Mouse (Mus musculus): ENCODE data around the gene Jsrp1.

DNA sequence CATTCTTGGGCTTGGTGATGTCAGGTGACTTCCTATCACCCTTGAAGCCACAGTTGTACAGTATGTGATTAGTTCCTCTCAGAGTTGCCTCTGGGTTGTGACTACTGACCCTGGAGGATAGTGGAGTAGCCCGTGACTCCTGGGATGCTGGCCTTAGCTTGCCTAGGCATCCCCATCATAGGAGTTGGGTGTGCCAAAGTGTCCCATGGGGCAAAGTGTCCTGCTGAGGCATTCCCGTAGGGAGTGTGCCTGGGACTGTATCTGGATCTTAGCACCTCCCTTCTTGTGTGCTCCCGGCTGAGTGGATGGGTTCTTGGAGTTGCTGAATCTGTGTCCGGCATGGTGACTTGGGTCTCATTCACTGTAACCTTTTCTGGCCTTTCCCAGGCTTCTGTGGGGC, 38.3 kb downstream of the Jsrp1 start:
- TF ChIP-seq CTCF (IDR thresholded peaks at IDR 0.05; ENCODE audit: control insufficient read depth, insufficient read depth, insufficient replicate concordance, low read depth, low read length) (no peak), POLR2A (IDR thresholded peaks at IDR 0.05; ENCODE audit: control insufficient read depth, low read depth, low read length) (no peak)
